Mouse (Mus musculus): ENCODE measurements around the gene Dennd1a.
"Not testable (repeated sequence)": the region's sequence is repeated elsewhere in the genome, so short reads cannot be mapped to it uniquely, and the experiment has no call there.

The Dennd1a gene

GRCm38 (mm10) chr2:37972621-37973020 is 314.6 kb downstream of the Dennd1a start:
- DNase-seq (ENCODE audit: low read depth, low spot score), result peak; percentile 57

- DNase-seq (ENCODE audit: low read depth, low spot score), result no peak
Measured at GRCm38 (mm10) chr2:37971726-37972125, 315.5 kb downstream of the Dennd1a start.

- no peak for DNase-seq (ENCODE audit: low read depth, low spot score)
Measured at GRCm38 (mm10) chr2:37969713-37970485, 317.3 kb downstream of the Dennd1a start.

DNA sequence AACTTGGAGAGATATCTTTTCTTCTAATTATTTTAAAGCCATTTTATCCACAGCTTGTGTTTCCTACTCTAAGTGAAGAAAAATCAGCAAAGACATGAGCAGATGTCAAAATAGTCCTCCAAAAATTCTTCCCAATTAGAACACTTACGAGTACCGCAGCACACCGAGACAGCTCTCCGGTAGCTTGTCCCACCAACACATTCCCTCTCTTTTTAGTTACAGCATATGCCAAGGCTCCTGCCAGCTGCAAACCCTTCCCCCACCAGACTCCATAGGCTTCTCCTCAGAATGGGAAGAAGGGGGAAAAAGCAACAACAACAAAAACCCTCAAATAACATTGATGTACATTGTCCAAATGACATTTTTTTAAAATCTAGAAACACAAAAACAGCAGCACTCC is 322.7 kb downstream of the Dennd1a start:
- no peak for DNase-seq (ENCODE audit: low read depth, low spot score)

- DNase-seq (ENCODE audit: low read depth, low spot score), result no peak
Measured at GRCm38 (mm10) chr2:37963362-37963761, 323.8 kb downstream of the Dennd1a start.

- no peak for DNase-seq (ENCODE audit: low read depth, low spot score)
Measured at GRCm38 (mm10) chr2:37948424-37948823, 338.8 kb downstream of the Dennd1a start.

DNA sequence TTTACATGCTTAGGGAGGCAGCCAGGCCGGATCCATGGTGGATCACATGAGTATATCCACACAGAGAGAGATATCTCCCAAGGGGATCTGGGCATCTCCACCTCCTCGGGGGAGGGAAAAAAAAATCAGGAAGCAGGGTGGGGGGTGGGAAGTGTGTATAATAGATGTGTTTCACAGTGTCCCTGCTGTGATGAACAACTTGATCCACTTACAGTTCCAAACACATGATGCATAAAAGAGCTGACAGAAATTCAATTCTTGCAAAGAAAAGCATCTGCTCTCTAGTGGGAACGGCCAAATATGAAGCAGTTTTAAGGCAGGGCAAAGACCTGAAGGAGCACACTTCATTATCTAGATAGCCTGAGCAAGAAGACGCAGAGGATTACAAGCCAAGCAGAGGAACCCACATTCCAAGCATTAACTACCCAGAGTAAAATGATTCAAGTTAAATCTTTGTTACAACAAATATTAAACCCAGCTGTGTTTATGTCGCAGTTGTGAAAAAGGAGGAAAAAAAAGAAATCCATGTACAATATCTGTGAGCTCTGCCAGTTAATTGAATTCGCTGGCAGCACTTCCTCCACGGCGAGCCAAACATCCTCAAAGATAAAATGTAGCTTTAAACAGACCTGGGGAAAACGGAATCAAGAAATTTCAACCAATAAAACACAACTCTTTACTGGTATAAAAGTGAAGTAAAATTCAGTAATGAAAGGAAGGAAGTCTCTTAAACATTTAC is 341.4 kb downstream of the Dennd1a start:
- no peak for DNase-seq (ENCODE audit: low read depth, low spot score)

- DNase-seq (ENCODE audit: low read depth, low spot score), result no peak
Measured at GRCm38 (mm10) chr2:37942906-37943305, 344.3 kb downstream of the Dennd1a start.

GRCm38 (mm10) chr2:37941741-37942140 is 345.4 kb downstream of the Dennd1a start:
- DNase-seq (ENCODE audit: low read depth, low spot score), result no peak

- no peak for DNase-seq (ENCODE audit: low read depth, low spot score)
Measured at GRCm38 (mm10) chr2:37940845-37941361, 346.3 kb downstream of the Dennd1a start.

DNA sequence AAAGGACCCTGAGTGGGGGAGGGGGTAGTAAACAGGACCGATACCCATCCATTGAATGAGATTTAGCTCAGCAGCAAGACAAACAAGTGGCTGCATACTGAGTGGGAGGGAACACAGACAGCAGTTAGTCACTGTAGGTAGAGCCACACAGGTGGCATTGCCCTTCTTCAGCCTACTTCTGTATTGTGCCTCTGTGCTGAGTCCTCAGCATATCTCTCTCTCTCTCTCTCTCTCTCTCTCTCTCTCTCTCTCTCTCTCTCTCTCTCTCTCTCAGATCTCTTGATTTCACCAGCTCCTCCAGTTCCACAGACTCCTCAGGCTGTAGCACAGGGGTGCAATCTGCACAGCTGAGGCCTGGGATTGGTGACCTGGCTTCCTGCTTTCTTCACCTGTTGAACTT is 347.2 kb downstream of the Dennd1a start:
- no peak for DNase-seq (ENCODE audit: low read depth, low spot score)

GRCm38 (mm10) chr2:37936922-37937321 is 350.3 kb downstream of the Dennd1a start:
- DNase-seq (ENCODE audit: low read depth, low spot score), result not testable (repeated sequence)

DNA sequence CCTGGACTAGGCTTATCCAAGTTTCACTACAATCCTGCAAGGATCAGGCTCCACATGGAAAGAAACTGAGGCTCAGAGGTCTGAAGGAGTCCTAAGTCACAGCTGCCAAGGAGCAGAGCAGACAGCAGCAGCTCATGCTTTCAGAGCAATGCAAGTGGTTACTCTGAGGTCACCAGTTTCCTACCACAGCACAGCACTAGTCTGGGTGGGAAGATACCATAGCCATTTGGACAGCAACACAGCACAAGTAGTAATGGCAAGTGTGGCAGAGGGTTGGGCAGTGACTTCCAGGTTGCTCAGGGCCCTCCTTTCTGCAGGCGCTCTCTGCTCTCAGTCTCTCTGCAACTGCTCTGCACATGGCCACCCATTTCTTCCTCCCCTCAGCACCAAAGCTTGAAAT is 354.9 kb downstream of the Dennd1a start:
- no peak for DNase-seq (ENCODE audit: low read depth, low spot score)

DNA sequence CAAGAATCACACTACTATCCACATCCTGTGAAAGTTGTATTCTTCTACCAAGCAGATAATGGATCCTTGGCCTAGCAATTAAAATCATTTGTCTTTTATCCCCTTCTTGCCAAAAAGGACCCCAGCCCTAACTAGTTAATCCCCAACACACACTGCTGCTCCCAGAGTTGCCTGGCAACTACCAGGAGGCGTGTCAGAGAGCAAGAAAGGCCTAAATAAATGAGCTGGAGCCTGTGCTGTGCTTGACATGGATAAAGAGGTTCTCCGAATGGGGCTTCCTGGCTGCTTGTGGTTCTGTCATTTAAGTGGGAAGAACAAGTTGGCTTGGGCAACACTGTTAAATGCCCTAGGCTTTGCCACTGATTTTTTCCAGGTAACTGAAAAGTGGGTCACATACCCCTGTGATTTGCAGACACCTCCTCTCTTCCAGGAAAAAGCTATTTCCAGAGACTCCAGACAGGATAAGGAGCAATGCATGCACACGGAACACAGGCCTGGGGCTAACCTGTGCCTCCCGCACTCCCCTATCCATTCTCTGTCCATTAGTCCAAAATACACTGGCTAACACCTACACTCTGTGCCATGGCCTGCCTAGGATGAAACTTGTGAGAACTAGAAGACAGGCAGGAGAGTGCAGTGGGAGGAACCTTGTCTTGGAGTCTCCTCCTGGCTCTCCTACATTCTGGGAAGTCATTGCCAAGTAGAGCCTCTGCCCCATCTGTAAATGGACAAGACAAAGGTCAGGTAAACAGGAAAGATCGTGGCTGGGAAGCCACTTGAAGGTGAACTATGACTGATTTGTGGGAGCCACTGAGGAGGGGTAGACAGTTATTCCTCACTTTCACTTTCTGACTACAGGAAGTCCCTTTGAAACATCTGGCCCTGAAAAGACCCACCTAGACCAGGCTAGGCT is 355.9 kb downstream of the Dennd1a start:
- peak; percentile 32 for DNase-seq (ENCODE audit: low read depth, low spot score)

DNA sequence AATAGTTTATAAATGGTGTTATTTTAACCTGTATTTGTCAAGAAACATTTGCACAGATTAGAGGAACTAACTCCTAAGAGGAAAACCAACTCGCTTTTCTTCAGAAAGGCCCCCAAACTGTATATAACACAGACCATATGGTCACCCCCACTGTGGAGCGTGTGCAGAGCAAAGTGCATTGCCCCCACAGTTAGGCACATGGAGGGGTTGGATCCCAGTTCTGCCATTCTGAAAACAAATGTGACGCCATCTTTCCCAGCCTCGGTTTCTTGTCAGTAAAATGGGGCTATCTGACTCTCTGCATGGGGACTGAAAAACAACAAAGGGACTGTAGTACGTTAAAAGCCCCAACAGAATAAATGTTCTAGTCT is 361.1 kb downstream of the Dennd1a start:
- DNase-seq (ENCODE audit: low read depth, low spot score), result no peak

- DNase-seq (ENCODE audit: low read depth, low spot score), result peak; percentile 41
Measured at GRCm38 (mm10) chr2:37925413-37926132, 361.6 kb downstream of the Dennd1a start.

- DNase-seq (ENCODE audit: low read depth, low spot score), result peak; percentile 6
Measured at GRCm38 (mm10) chr2:37908721-37909506, 378.3 kb downstream of the Dennd1a start.

GRCm38 (mm10) chr2:37908296-37908695 is 378.9 kb downstream of the Dennd1a start:
- DNase-seq (ENCODE audit: low read depth, low spot score), result no peak

DNA sequence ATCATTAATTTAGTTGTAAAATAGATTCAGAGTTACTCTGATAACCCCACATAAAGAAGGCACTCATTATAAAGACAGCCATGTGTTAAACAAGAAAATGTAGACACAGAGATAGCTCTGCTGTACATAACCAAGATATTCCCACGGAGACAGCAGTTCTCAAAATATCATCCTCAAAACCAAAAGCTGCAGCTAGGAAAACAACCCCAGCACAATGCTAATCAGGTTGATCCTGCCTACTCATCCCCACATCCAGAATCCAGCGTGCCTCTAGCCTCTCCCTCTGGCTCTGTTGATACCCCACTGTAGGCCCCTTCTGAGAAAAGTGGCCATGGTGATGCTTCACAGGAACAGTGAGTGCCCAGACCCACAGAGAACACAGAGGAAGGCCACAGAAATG is 380.9 kb downstream of the Dennd1a start:
- DNase-seq (ENCODE audit: low read depth, low spot score), result no peak

DNA sequence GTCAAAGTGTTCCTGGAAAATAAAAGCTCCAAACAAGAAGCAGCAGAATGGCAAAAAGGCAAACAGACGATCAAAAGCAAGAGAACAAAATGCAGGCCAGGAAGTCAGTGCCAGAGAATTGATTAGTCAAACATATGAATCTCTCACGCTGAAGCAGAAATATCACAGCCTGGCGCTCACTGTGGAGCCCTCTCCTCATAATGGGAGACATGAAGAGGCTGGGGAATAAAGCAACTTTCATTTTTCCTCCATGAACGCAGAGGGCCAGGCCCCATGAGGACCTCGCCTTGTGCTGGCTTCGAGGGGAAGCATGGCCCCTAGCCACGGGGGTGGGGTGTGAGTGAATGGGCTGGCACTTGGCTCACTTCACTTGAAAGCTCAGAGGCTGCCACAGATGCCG is 383.9 kb downstream of the Dennd1a start:
- DNase-seq (ENCODE audit: low read depth, low spot score), result no peak

Data from mesoderm, embryonic 11.5 days (tissue).